Mouse (Mus musculus) ES-Bruce4 (cell line): ENCODE results near the gene Ranbp1. TPM values are rescaled to one million over a fixed set of nuclear protein-coding genes. Genes with fewer than 3 reads are reported as not detected.

ENCODE experiments used
- H3K27ac ChIP-seq: 2 replicates; pipeline ENCODE4 v1.5.1; 2012; ENCODE audit warnings: low read length, inconsistent platforms; ENCODE audit not compliant: insufficient read depth
- H3K27me3 ChIP-seq: 2 replicates; pipeline ENCODE4 v1.6.1; 2012; ENCODE audit warnings: mild to moderate bottlenecking, low read length, inconsistent platforms; ENCODE audit not compliant: control insufficient read depth, poor library complexity, insufficient read depth, severe bottlenecking
- H3K36me3 ChIP-seq: 2 replicates; pipeline ENCODE4 v1.6.1; 2012; ENCODE audit warnings: inconsistent platforms, mild to moderate bottlenecking, low read length, moderate library complexity; ENCODE audit not compliant: control insufficient read depth, poor library complexity, insufficient read depth, severe bottlenecking
- H3K4me1 ChIP-seq: one replicate; pipeline ENCODE4 v1.8.1; 2011; ENCODE audit warnings: low read length; ENCODE audit not compliant: control insufficient read depth, insufficient read depth
- H3K4me3 ChIP-seq: 2 replicates; pipeline ENCODE4 v1.5.1; 2011; ENCODE audit warnings: low read depth, mild to moderate bottlenecking, low read length
- H3K9ac ChIP-seq: 2 replicates; pipeline ENCODE4 v1.6.1; 2012; ENCODE audit warnings: low read depth, mild to moderate bottlenecking, inconsistent platforms; ENCODE audit not compliant: poor library complexity, severe bottlenecking
- H3K9me3 ChIP-seq: replicated peaks from 2 replicates; pipeline ENCODE4 v1.6.1; 2012; ENCODE audit warnings: mild to moderate bottlenecking, low read length, inconsistent platforms; ENCODE audit not compliant: control insufficient read depth, poor library complexity, insufficient read depth, severe bottlenecking
- CTCF ChIP-seq: IDR thresholded peaks from one replicate; pipeline ENCODE4 v1.8.1; 2011; ENCODE audit warnings: low read depth, low read length
- EP300 ChIP-seq: IDR thresholded peaks from 2 replicates; pipeline ENCODE4 v1.6.1; 2011; ENCODE audit warnings: low read depth, low read length; ENCODE audit not compliant: insufficient read depth
- POLR2A ChIP-seq: IDR thresholded peaks from one replicate; pipeline ENCODE4 v1.8.1; 2011; ENCODE audit warnings: low read length; ENCODE audit not compliant: insufficient read depth
- polyA plus RNA-seq: library from polyadenylated mRNA; stranded (reverse); fragments of >200 nt; gene quantifications from 2 replicates; pipeline ENCODE4 v1.2.4, GENCODE M21; 2011; ENCODE audit warnings: low read depth; ENCODE audit not compliant: missing spikeins, insufficient read depth, insufficient read length

Gene Ranbp1
- polyA plus RNA-seq, 1 experiment, result 515 TPM

DNA sequence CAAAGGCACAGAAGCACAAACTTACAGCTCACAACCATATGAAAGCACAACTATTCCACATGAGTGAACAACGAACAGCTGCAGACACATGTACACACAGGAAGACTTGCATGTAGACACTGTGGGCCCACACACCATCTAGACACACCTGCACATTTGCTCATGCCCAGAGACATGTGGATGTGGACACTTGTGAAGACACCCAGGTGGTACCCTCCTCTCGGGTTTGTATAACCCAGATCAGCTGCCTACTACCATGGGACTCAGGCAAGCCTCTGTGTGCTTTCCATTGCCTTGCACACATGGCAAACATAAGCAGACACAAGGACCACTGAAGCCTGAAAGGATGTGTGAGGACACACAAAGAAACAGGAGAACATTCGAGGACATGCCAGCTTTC is 17.5 kb downstream of the Ranbp1 start:
- Histone ChIP-seq H3K36me3 (no peaks in the 10 kb centered on the region), H3K9ac (no peak overlapping the region), H3K4me3 (no peak overlapping the region), H3K4me1 (no peaks in the 10 kb centered on the region), H3K27me3 (no peaks in the 10 kb centered on the region), H3K27ac (no peak overlapping the region), H3K9me3 (no peaks in the 10 kb centered on the region)
- TF ChIP-seq CTCF (no peak), POLR2A (no peak), EP300 (no peak)

DNA sequence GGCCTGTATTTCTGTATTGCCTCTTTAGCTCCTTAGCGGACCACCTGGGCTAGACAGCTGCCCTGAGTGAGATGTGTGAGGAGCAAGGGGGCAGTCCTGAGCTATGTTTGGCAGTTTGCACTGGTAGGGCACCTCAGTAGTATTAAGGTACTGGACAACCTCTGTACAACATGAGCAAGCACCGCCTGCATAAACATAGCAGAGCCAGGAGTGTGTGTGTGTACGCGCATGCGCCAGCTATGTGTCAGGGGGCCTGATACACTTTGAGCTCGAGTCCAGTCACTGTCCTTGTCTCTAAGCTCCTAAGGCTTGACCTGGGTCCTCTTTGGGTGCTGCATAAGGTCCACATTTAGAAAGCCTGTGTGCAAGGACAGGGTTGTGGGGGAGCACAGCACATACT is 17.9 kb downstream of the Ranbp1 start:
- Histone ChIP-seq H3K9ac (no peak overlapping the region), H3K4me1 (no peaks in the 10 kb centered on the region), H3K27me3 (no peaks in the 10 kb centered on the region), H3K27ac (no peak overlapping the region), H3K4me3 (no peak overlapping the region), H3K36me3 (no peaks in the 10 kb centered on the region), H3K9me3 (no peaks in the 10 kb centered on the region)
- TF ChIP-seq EP300, result no peak
- TF ChIP-seq POLR2A, result no peak
- no peak for TF ChIP-seq CTCF

DNA sequence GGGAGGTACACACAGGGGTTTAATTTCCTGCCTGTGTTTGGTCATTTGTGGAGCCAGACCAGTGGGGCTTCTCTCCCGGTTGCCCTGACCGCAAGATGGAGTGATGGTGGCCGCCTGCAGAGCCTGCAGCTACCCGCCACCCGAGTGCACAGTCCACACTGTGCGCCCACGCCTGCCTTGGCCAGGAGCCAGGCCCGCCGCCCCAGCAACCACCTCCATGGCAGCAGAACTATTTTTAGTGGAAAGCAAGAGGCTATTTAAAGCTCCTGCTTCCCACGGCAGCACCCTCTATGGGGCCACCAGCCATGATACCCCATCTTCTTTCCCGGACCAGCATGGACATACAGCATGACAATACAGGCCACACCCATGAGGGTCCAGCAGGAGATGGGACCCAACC is 18.9 kb downstream of the Ranbp1 start:
- Histone ChIP-seq H3K9me3 (no peaks in the 10 kb centered on the region), H3K36me3 (no peaks in the 10 kb centered on the region), H3K27ac (no peak overlapping the region), H3K27me3 (no peaks in the 10 kb centered on the region), H3K4me3 (no peak overlapping the region), H3K4me1 (no peaks in the 10 kb centered on the region), H3K9ac (no peak overlapping the region)
- TF ChIP-seq CTCF, result no peak
- no peak for TF ChIP-seq POLR2A
- TF ChIP-seq EP300, result no peak

DNA sequence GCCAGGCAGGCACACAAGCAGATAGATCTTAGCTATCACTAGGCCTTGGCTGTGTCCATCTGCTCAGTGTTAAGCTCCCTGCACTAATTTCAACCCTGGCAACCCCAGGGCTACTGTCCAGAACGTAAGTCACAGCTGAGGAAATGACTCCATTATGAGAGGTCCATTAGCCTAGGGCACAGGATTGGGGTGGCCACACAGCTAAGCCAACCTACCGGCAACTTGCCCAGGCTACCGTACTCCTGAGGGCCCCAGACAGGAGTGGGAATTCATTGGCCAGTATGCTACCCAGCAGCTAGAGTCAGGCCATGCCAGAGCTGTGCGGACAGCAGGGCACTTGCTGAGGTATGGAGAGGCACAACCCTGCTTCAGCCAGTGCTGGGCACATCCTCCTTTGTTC is 19.7 kb downstream of the Ranbp1 start:
- TF ChIP-seq CTCF, result no peak
- no peak for TF ChIP-seq POLR2A
- TF ChIP-seq EP300, result no peak
- H3K4me3 ChIP-seq, result no peak overlapping the region
- no peaks in the 10 kb centered on the region for H3K9me3 ChIP-seq
- no peak overlapping the region for H3K27ac ChIP-seq
- H3K27me3 ChIP-seq, result no peaks in the 10 kb centered on the region
- no peaks in the 10 kb centered on the region for H3K36me3 ChIP-seq
- H3K4me1 ChIP-seq, result no peaks in the 10 kb centered on the region
- no peak overlapping the region for H3K9ac ChIP-seq

DNA sequence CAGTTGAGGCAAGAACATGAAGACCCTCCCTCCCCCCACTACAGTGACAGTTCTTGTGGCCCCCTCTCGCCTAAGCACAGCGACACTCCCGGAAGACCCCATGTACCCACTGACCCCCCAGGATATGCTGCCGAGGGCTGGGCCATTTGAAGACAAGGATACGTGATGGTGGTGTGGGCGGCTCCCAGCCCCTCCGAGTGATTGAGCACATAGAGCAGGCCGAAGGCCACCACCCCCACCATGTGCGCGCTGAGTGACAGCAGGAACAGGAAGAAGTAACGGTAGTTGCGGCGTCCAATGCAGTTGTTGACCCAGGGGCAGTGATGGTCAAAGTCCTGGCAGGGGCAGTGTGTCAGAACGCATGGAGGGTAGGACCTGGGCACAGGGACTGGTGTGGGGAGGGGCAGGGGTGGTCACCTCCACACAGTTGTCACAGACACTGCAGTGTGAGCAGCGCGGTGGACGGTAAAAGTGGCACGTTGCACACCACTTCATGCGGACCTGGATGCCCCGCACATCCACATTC is 20.6 kb downstream of the Ranbp1 start:
- Histone ChIP-seq H3K9ac (no peak overlapping the region), H3K4me3 (no peak overlapping the region), H3K36me3 (no peaks in the 10 kb centered on the region), H3K4me1 (no peaks in the 10 kb centered on the region), H3K9me3 (no peaks in the 10 kb centered on the region), H3K27me3 (no peaks in the 10 kb centered on the region), H3K27ac (no peak overlapping the region)
- no peak for TF ChIP-seq EP300
- TF ChIP-seq CTCF, result no peak
- no peak for TF ChIP-seq POLR2A

DNA sequence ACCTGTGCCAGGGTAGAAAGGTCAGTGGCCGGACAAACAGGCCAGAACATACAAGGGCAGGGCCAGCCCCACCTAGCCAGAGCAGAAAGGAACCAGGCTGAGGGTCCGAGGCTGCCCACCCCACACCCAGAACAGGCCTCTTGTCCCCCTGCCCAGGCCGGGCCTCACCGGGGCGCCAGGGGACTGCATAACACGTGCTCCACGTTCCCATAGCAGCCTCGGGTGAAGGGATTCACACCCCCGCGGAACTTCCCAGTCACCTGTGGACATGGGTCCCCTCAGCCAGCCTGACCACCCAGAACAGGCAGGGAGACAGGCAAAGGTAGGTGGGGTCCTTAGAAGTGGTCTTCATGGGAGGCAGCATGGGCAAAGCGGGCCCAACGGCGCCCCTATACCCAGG is 21.3 kb downstream of the Ranbp1 start:
- Histone ChIP-seq H3K27me3 (no peaks in the 10 kb centered on the region), H3K4me3 (no peak overlapping the region), H3K9ac (no peak overlapping the region), H3K4me1 (no peaks in the 10 kb centered on the region), H3K36me3 (no peaks in the 10 kb centered on the region), H3K27ac (no peak overlapping the region), H3K9me3 (no peaks in the 10 kb centered on the region)
- no peak for TF ChIP-seq POLR2A
- TF ChIP-seq EP300, result no peak
